Comparison of ENCODE assay signal across 20 mouse cellular contexts in genomic region chr19:40325381-40325780, GRCm38 (mm10). TPM values are rescaled to one million over a fixed set of nuclear protein-coding genes. Genes with fewer than 3 reads are reported as not detected.
DNase-seq lines count a peak whose midpoint lies in the region; ATAC-seq and TF ChIP-seq lines count a peak whose summit lies in the region.
"Had no signal": no experiment of that assay in that cellular context is flagged by ENCODE, and none has a peak within 500 bp of the region (broad histone marks: within the 10 kb centered on the region; RNA-seq: fewer than 3 reads in every experiment).

No protein-coding gene starts in this region.

- TF ChIP-seq EP300 in heart, adult 2 months (IDR thresholded peaks at IDR 0.05; ENCODE audit: insufficient read depth, low read depth, low read length) = no peak

- no peaks in the 10 kb centered on the region for H3K27me3 ChIP-seq in heart, adult 2 months (ENCODE audit: control insufficient read depth, insufficient read depth, low read length)
- no peaks in the 10 kb centered on the region for H3K27me3 ChIP-seq in kidney, embryonic 16.5 days (ENCODE audit: insufficient read depth, low read length)
- H3K27me3 ChIP-seq in neural tube, embryonic 13.5 days = no peaks in the 10 kb centered on the region
- H3K27me3 ChIP-seq in neural tube, embryonic 15.5 days (replicated peaks) = no peaks in the 10 kb centered on the region
- H3K27me3 ChIP-seq: embryonic facial prominence, embryonic 15.5 days; heart, embryonic 15.5 days had no signal

- 0 out of 2 replicates have a peak, but pooled peaks have one; percentile 3 for TF ChIP-seq CTCF in heart, adult 2 months (IDR thresholded peaks at IDR 0.05)

- no peak overlapping the region for H3K4me2 ChIP-seq in kidney, embryonic 16.5 days (replicated peaks; ENCODE audit: low read depth, low read length)
- H3K4me2 ChIP-seq in neural tube, embryonic 13.5 days = no peak overlapping the region
- no peak overlapping the region for H3K4me2 ChIP-seq in neural tube, embryonic 15.5 days
- H3K4me2 ChIP-seq: embryonic facial prominence, embryonic 15.5 days; heart, embryonic 11.5 days; heart, embryonic 15.5 days had no signal

- no peak for DNase-seq in heart, adult 2 months
- no peak for DNase-seq in heart, adult 8-10 months (ENCODE audit: low spot score)
- DNase-seq in kidney, postnatal 10 days = no peak
- no peak for DNase-seq in spleen, postnatal 10 days (ENCODE audit: low spot score in 2 of 2)
- DNase-seq: adrenal gland, postnatal 10 days; cerebellum, adult 11 months; cerebellum, adult 8-10 months; embryo, embryonic 11 days; gastrocnemius, adult 2 months; gastrocnemius, postnatal 25 days had no signal

- H3K27ac ChIP-seq in heart, adult 2 months = no peak overlapping the region
- H3K27ac ChIP-seq in kidney, embryonic 16.5 days (ENCODE audit: low read length) = no peak overlapping the region
- no peak overlapping the region for H3K27ac ChIP-seq in neural tube, embryonic 13.5 days (replicated peaks)
- H3K27ac ChIP-seq in neural tube, embryonic 15.5 days (replicated peaks) = no peak overlapping the region
- H3K27ac ChIP-seq: embryonic facial prominence, embryonic 15.5 days; forebrain, embryonic 10.5 days; gastrocnemius, adult 2 months; heart, embryonic 15.5 days; hindbrain, embryonic 10.5 days had no signal

- intact Hi-C loops in heart, adult 2 months (cut with DNase I) = no loop called here

- H3K9me3 ChIP-seq in kidney, embryonic 16.5 days (ENCODE audit: low read length) = no peaks in the 10 kb centered on the region
- no peaks in the 10 kb centered on the region for H3K9me3 ChIP-seq in neural tube, embryonic 13.5 days
- no peaks in the 10 kb centered on the region for H3K9me3 ChIP-seq in neural tube, embryonic 15.5 days (replicated peaks)
- H3K9me3 ChIP-seq: embryonic facial prominence, embryonic 15.5 days; heart, embryonic 15.5 days; hindbrain, embryonic 10.5 days had no signal

- H3K79me2 ChIP-seq in heart, adult 2 months (replicated peaks; ENCODE audit: control insufficient read depth, insufficient read depth, low read length) = no peaks in the 10 kb centered on the region

- WGBS in heart, adult 2 months = 84% methylated on average over 8 of the region's 8 CpGs
- 76% methylated on average over 8 of the region's 8 CpGs for WGBS in kidney, embryonic 16.5 days
- 87% methylated on average over 8 of the region's 8 CpGs for WGBS in neural tube, embryonic 13.5 days
- 83% methylated on average over 8 of the region's 8 CpGs for WGBS in neural tube, embryonic 15.5 days

- H3K4me1 ChIP-seq in heart, adult 2 months (ENCODE audit: control insufficient read depth, insufficient read depth, low read length) = no peaks in the 10 kb centered on the region
- H3K4me1 ChIP-seq in kidney, embryonic 16.5 days (ENCODE audit: insufficient read depth, low read length) = no peaks in the 10 kb centered on the region
- H3K4me1 ChIP-seq in neural tube, embryonic 13.5 days (replicated peaks) = peaks cover 21% of the 10 kb centered on the region
- peaks cover 16% of the 10 kb centered on the region for H3K4me1 ChIP-seq in neural tube, embryonic 15.5 days
- H3K4me1 ChIP-seq: forebrain, embryonic 10.5 days; heart, embryonic 15.5 days; hindbrain, embryonic 10.5 days had no signal

- H3K4me3 ChIP-seq in heart, adult 2 months = no peak overlapping the region
- H3K4me3 ChIP-seq in kidney, embryonic 16.5 days (ENCODE audit: low read length) = no peak overlapping the region
- H3K4me3 ChIP-seq in neural tube, embryonic 13.5 days = no peak overlapping the region
- H3K4me3 ChIP-seq in neural tube, embryonic 15.5 days (replicated peaks) = no peak overlapping the region
- H3K4me3 ChIP-seq: embryonic facial prominence, embryonic 15.5 days; erythroblast, embryonic 14.5 days; forebrain, embryonic 10.5 days; gastrocnemius, adult 2 months; heart, embryonic 15.5 days; hindbrain, embryonic 10.5 days had no signal

- H3K36me3 ChIP-seq in heart, adult 2 months (ENCODE audit: control insufficient read depth, insufficient read depth, low read length) = peaks cover 21% of the 10 kb centered on the region
- peaks cover 22% of the 10 kb centered on the region for H3K36me3 ChIP-seq in kidney, embryonic 16.5 days (ENCODE audit: insufficient read depth, low read length)
- peaks cover 57% of the 10 kb centered on the region for H3K36me3 ChIP-seq in neural tube, embryonic 13.5 days
- H3K36me3 ChIP-seq in neural tube, embryonic 15.5 days = peaks cover 46% of the 10 kb centered on the region

- no peak for TF ChIP-seq POLR2A in heart, adult 2 months (IDR thresholded peaks at IDR 0.05; ENCODE audit: insufficient read depth, low read depth, low read length)

- no peak overlapping the region for H3K9ac ChIP-seq in heart, adult 2 months (ENCODE audit: low read depth, low read length)
- no peak overlapping the region for H3K9ac ChIP-seq in kidney, embryonic 16.5 days (replicated peaks; ENCODE audit: low read length)
- H3K9ac ChIP-seq in neural tube, embryonic 13.5 days = no peak overlapping the region
- H3K9ac ChIP-seq in neural tube, embryonic 15.5 days (replicated peaks) = no peak overlapping the region
- H3K9ac ChIP-seq: embryonic facial prominence, embryonic 15.5 days; heart, embryonic 15.5 days had no signal

- peak; percentile 31; the same call in 1 of the 2 replicates for ATAC-seq in kidney, embryonic 16.5 days (ENCODE audit: low FRiP score, low TSS enrichment)
- ATAC-seq in neural tube, embryonic 13.5 days (ENCODE audit: low read depth) = 0 out of 2 replicates have a peak, but pooled peaks have one; percentile 25
- no peak for ATAC-seq in neural tube, embryonic 15.5 days (ENCODE audit: low FRiP score)
- ATAC-seq: forebrain, embryonic 14.5 days had no signal

RNA-seq across cellular contexts. Expression of gene Pdlim1, which starts 53.7 kb away (rescaled TPM):
- 100 to 1,000 TPM; 137 to 139 TPM for total RNA-seq in heart, adult 2 months (2021)
- 116 and 125 TPM in 2 replicates for polyA plus RNA-seq in heart, adult 2 months (2012; rRNA removed)
- 100 to 1,000 TPM; 114 to 157 (median 136) TPM for total RNA-seq in heart, adult 8-10 months (2022)
- polyA plus RNA-seq in kidney, embryonic 16.5 days (2015; fragmentation: Nextera tagmentation; extraction: Ambion mirVana) = 37.9 and 39.5 TPM in 2 replicates
- polyA plus RNA-seq in neural tube, embryonic 13.5 days (2015; fragmentation: Nextera tagmentation; extraction: Ambion mirVana) = 26.2 and 27.3 TPM in 2 replicates
- 12.8 and 117 TPM in 2 replicates for polyA plus RNA-seq in neural tube, embryonic 15.5 days (2015; fragmentation: Nextera tagmentation; extraction: Ambion mirVana)
